In the genomic region with DNA sequence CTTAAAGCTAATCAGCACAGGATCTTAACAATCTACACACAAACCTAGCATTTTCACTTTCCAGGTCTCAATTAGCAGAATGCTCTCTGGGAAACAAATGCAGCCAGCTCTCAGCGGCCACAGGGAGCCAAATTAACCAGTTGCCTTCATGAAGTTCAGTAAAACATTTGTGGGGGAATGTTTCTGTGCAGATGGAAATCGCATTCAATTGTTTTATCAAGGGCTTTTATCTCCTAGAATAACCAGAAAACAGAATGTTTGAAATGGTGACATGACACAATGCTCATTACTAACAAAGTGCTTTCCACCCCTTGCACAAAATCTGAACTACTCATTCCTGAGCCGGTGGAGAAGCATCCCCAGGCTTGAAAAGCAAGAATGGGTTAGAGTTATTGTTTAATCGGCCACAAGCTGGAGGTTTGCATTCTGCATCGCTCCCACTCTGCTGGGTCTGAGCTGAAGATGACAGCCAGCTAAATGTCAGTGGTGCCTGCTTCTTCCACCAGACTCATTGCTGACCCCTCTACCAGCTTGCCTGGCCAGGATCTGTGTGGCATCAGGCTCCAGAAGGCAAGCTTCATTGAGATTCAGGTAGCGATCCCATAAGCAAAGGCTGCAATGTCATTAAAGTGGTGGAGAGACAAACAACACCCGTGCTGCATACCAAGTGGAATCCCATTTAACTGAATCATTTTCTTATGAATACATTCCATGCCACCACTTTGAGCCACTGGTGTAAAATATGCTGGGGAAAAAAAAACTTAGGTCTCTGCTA, we compare ENCODE assay signal across 15 mouse cellular contexts.
DNase-seq lines count a peak whose midpoint lies in the region; ATAC-seq and TF ChIP-seq lines count a peak whose summit lies in the region.
"Had no signal": no experiment of that assay in that cellular context is flagged by ENCODE, and none has a peak within 500 bp of the region (broad histone marks: within the 10 kb centered on the region; RNA-seq: fewer than 3 reads in every experiment).

No protein-coding gene starts in this region.

- H3K27me3 ChIP-seq in forebrain, embryonic 14.5 days (replicated peaks; ENCODE audit: control insufficient read depth, insufficient read depth, low read length), result no peaks in the 10 kb centered on the region
- no peaks in the 10 kb centered on the region for H3K27me3 ChIP-seq in hindbrain, postnatal 0 days (ENCODE audit: insufficient read depth, low read length)
- H3K27me3 ChIP-seq in midbrain, embryonic 16.5 days (ENCODE audit: control insufficient read depth, insufficient read depth, low read depth, low read length), result no peaks in the 10 kb centered on the region
- H3K27me3 ChIP-seq: embryonic facial prominence, embryonic 13.5 days; limb, embryonic 12.5 days; stomach, embryonic 15.5 days had no signal

- no peak overlapping the region for H3K4me3 ChIP-seq in forebrain, embryonic 14.5 days (ENCODE audit: low read depth, low read length)
- no peak overlapping the region for H3K4me3 ChIP-seq in hindbrain, postnatal 0 days (ENCODE audit: low read length)
- H3K4me3 ChIP-seq in midbrain, embryonic 16.5 days (ENCODE audit: low read depth, low read length), result no peak overlapping the region
- H3K4me3 ChIP-seq: embryonic facial prominence, embryonic 13.5 days; limb, embryonic 12.5 days; stomach, embryonic 15.5 days had no signal

- peak; percentile 92 for ATAC-seq in forebrain, embryonic 14.5 days
- ATAC-seq in hindbrain, postnatal 0 days, result peak; percentile 92
- peak; percentile 90 for ATAC-seq in midbrain, embryonic 16.5 days

- no peak for TF ChIP-seq CTCF in hindbrain, postnatal 0 days (IDR thresholded peaks at IDR 0.05; ENCODE audit: low read depth)

- WGBS in forebrain, embryonic 14.5 days, result 34% methylated on average over 7 of the region's 7 CpGs
- WGBS in hindbrain, postnatal 0 days, result 30% methylated on average over 7 of the region's 7 CpGs
- 41% methylated on average over 7 of the region's 7 CpGs for WGBS in midbrain, embryonic 16.5 days

- no peaks in the 10 kb centered on the region for H3K9me3 ChIP-seq in forebrain, embryonic 14.5 days (replicated peaks; ENCODE audit: control insufficient read depth, low read length)
- H3K9me3 ChIP-seq in hindbrain, postnatal 0 days (ENCODE audit: low read length), result no peaks in the 10 kb centered on the region
- H3K9me3 ChIP-seq in midbrain, embryonic 16.5 days (replicated peaks; ENCODE audit: control insufficient read depth, low read length, poor library complexity, severe bottlenecking), result no peaks in the 10 kb centered on the region
- H3K9me3 ChIP-seq: embryonic facial prominence, embryonic 13.5 days; limb, embryonic 12.5 days; stomach, embryonic 15.5 days had no signal

- H3K9ac ChIP-seq in forebrain, embryonic 14.5 days (ENCODE audit: low read length), result no peak overlapping the region
- no peak overlapping the region for H3K9ac ChIP-seq in hindbrain, postnatal 0 days (replicated peaks; ENCODE audit: low read length)
- 0 out of 2 replicates have a peak overlapping the region, but pooled peaks have one; percentile 25 for H3K9ac ChIP-seq in midbrain, embryonic 16.5 days (ENCODE audit: low read depth, low read length)
- H3K9ac ChIP-seq: embryonic facial prominence, embryonic 13.5 days; limb, embryonic 12.5 days; stomach, embryonic 15.5 days had no signal

- peak overlapping the region; percentile 35; the same call in 1 of the 2 replicates for H3K27ac ChIP-seq in forebrain, embryonic 14.5 days (ENCODE audit: low read depth, low read length)
- H3K27ac ChIP-seq in hindbrain, postnatal 0 days, result peak overlapping the region; percentile 62
- peak overlapping the region; percentile 68 for H3K27ac ChIP-seq in midbrain, embryonic 16.5 days (ENCODE audit: low read length)
- H3K27ac ChIP-seq: embryonic facial prominence, embryonic 13.5 days; limb, embryonic 12.5 days; stomach, embryonic 15.5 days had no signal

- no peaks in the 10 kb centered on the region for H3K36me3 ChIP-seq in forebrain, embryonic 14.5 days (ENCODE audit: control insufficient read depth, insufficient read depth, low read length)
- no peaks in the 10 kb centered on the region for H3K36me3 ChIP-seq in hindbrain, postnatal 0 days (ENCODE audit: insufficient read depth, low read length)
- H3K36me3 ChIP-seq in midbrain, embryonic 16.5 days (ENCODE audit: control insufficient read depth, insufficient read depth, low read length), result no peaks in the 10 kb centered on the region
- H3K36me3 ChIP-seq: embryonic facial prominence, embryonic 13.5 days; limb, embryonic 12.5 days; stomach, embryonic 15.5 days had no signal

- peaks cover 10% of the 10 kb centered on the region for H3K4me1 ChIP-seq in forebrain, embryonic 14.5 days (ENCODE audit: control insufficient read depth, insufficient read depth, low read length)
- no peaks in the 10 kb centered on the region; the same call in 1 of the 2 replicates for H3K4me1 ChIP-seq in hindbrain, postnatal 0 days (ENCODE audit: insufficient read depth, low read length)
- peaks cover 16% of the 10 kb centered on the region for H3K4me1 ChIP-seq in midbrain, embryonic 16.5 days (ENCODE audit: control insufficient read depth, insufficient read depth, low read length)
- H3K4me1 ChIP-seq: embryonic facial prominence, embryonic 13.5 days; limb, embryonic 12.5 days; stomach, embryonic 15.5 days had no signal

- H3K4me2 ChIP-seq in forebrain, embryonic 14.5 days (ENCODE audit: low read length), result peak overlapping the region; percentile 4; the same call in 1 of the 2 replicates
- no peak overlapping the region for H3K4me2 ChIP-seq in hindbrain, postnatal 0 days (ENCODE audit: low read depth, low read length)
- H3K4me2 ChIP-seq in midbrain, embryonic 16.5 days (ENCODE audit: low read length), result peak overlapping the region; percentile 14; the same call in 1 of the 2 replicates
- H3K4me2 ChIP-seq: embryonic facial prominence, embryonic 13.5 days; limb, embryonic 12.5 days; stomach, embryonic 15.5 days had no signal

- DNase-seq in layer of hippocampus, adult 11-12 months (ENCODE audit: low spot score), result peak; percentile 21
- no peak for DNase-seq in layer of hippocampus, adult 9-10 months (ENCODE audit: low spot score)
- peak; percentile 70 for DNase-seq in forebrain, embryonic 14.5 days (ENCODE audit: low spot score)
- DNase-seq in hindbrain, postnatal 0 days (ENCODE audit: low spot score), result peak; percentile 76
- no peak for DNase-seq in yolk sac, embryonic 10.5 days (ENCODE audit: low spot score)
- DNase-seq in spleen, adult 12 weeks (ENCODE audit: low spot score), result no peak
- no peak for DNase-seq in spleen, postnatal 36 days (ENCODE audit: low spot score in 2 of 2)
- DNase-seq: cerebellum, adult 18-20 months; gastrocnemius, postnatal 25 days; kidney, adult 8-10 months; lung, postnatal 4 days had no signal

Comparison
In these comparisons a context has a peak if more than half of its experiments do, and no peak if none do; other contexts are left out.
1. DNase-seq: peak in layer of hippocampus, adult 11-12 months (single experiment), forebrain, embryonic 14.5 days (single experiment) and hindbrain, postnatal 0 days (single experiment); none in layer of hippocampus, adult 9-10 months (single experiment), yolk sac, embryonic 10.5 days (single experiment), spleen, adult 12 weeks (single experiment) and spleen, postnatal 36 days (0 of 2).
2. Peak in every context shown above with its lines, with median percentiles within 50 percentile points of each other: ATAC-seq and H3K27ac ChIP-seq.